Mouse (Mus musculus): ENCODE results near the gene H1fx. TPM values are rescaled to one million over a fixed set of nuclear protein-coding genes. Genes with fewer than 3 reads are reported as not detected.
"Not testable (repeated sequence)": the region's sequence is repeated elsewhere in the genome, so short reads cannot be mapped to it uniquely, and the experiment has no call there.

H1fx gene
- polyA plus RNA-seq, 1 experiment, result 0.44 TPM

DNA sequence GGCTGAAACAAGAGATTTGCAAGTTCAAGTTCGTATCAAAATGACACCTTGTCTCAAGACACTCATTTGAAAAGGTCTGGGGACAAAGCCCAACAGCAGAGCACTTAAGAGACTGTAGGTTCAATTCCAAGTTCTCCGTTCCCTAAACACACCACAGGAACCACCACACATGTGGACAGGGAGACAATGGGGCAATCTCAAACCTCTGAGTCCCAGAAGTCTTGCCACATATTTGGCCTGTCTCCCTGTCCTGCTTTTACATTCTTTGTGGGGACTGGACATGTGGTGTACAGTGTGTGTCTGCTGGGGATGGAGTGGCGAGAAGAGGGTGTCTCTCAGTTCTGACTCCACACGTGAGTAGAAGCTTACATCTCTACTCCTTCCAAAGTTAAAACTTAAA lies 27.8 kb upstream of the H1fx start:
- no peaks in the 10 kb centered on the region for H3K9me3 ChIP-seq (ENCODE audit: control insufficient read depth, low read length)
- no peak overlapping the region for H3K4me3 ChIP-seq (replicated peaks)
- TF ChIP-seq GATA1 (IDR thresholded peaks at IDR 0.05; ENCODE audit: low read length) (no peak), TAL1 (IDR thresholded peaks at IDR 0.05; ENCODE audit: low read length) (no peak)
- peaks cover 9% of the 10 kb centered on the region for H3K4me1 ChIP-seq (ENCODE audit: control insufficient read depth)
- no peaks in the 10 kb centered on the region for H3K27me3 ChIP-seq (ENCODE audit: control insufficient read depth)
- peaks cover 86% of the 10 kb centered on the region for H3K36me3 ChIP-seq (ENCODE audit: control insufficient read depth)

DNA sequence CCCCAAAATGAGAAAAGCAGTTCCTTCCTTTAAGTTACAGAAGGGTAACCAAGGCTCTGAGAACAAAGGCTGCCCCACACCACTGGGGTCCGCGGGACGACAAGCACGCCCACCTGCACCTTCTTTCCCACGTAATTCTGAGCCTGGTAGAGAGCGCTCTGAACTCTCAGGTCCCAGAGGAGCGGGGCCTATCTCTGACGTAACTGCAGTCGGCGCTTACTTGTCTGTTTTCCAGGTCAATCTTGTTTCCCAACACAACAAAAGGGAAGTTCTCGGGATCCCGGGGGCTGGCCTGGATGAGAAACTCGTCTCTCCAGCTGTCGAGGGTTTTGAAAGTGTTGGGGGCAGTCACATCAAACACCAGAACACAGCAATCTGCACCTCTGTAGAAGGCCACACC lies 23.3 kb upstream of the H1fx start:
- not testable (repeated sequence) for H3K4me3 ChIP-seq (replicated peaks); H3K9me3 ChIP-seq (ENCODE audit: control insufficient read depth, low read length); H3K27me3 ChIP-seq (ENCODE audit: control insufficient read depth); H3K4me1 ChIP-seq (ENCODE audit: control insufficient read depth)
- H3K36me3 ChIP-seq (ENCODE audit: control insufficient read depth), result peaks cover 95% of the 10 kb centered on the region

DNA sequence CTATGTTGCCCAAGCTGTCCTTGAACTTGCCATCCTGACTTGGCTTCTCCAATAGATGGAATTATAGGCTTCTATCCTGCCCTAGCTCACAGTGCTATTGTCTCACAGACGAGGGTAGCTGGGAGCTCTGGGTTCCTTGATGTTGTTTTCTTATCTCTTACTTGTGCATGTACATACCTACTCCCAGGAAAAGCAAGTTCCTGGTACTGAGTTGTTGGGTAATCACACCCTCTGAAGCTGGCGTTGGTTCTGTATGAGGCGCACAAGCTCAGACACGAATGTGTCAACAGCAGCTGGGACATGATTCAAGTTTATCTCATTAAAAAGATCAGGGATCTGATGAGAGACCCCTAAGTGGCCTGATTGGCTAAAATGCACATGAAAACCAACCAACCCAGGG lies 22.0 kb upstream of the H1fx start:
- no peaks in the 10 kb centered on the region for H3K4me1 ChIP-seq (ENCODE audit: control insufficient read depth)
- H3K36me3 ChIP-seq (ENCODE audit: control insufficient read depth), result peaks cover 92% of the 10 kb centered on the region
- no peaks in the 10 kb centered on the region for H3K9me3 ChIP-seq (ENCODE audit: control insufficient read depth, low read length)

DNA sequence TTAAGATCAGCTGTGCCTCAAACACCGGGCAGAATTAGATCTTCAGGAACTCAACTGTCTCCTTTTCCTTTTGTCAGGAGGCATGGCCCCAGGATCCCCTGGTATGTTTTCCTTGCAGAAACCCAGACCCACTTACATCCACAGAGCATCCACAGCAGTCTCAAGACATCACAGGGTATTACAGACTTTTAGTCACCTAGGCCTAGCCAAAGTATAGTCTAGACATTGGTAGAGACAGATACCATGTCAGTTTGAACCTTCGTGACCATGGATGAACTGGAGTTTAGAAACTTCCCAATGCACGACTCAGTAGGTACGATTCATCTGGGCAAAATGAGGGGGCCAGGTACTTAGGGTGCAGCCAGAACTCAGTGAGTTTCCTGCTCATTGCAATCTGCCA lies 16.9 kb upstream of the H1fx start:
- Histone ChIP-seq H3K9me3 (ENCODE audit: control insufficient read depth, low read length) (no peaks in the 10 kb centered on the region), H3K4me1 (ENCODE audit: control insufficient read depth) (peaks cover 12% of the 10 kb centered on the region), H3K4me3 (replicated peaks) (no peak overlapping the region), H3K27me3 (ENCODE audit: control insufficient read depth) (no peaks in the 10 kb centered on the region), H3K36me3 (ENCODE audit: control insufficient read depth) (peaks cover 54% of the 10 kb centered on the region)
- TF ChIP-seq TAL1 (IDR thresholded peaks at IDR 0.05; ENCODE audit: low read length), result no peak
- TF ChIP-seq GATA1 (IDR thresholded peaks at IDR 0.05; ENCODE audit: low read length), result no peak

More for the DNA sequence above, 22.0 kb upstream of the H1fx start:
- TF ChIP-seq GATA1 (IDR thresholded peaks at IDR 0.05; ENCODE audit: low read length) (no peak), TAL1 (IDR thresholded peaks at IDR 0.05; ENCODE audit: low read length) (no peak)
- H3K27me3 ChIP-seq (ENCODE audit: control insufficient read depth), result no peaks in the 10 kb centered on the region
- no peak overlapping the region for H3K4me3 ChIP-seq (replicated peaks)

DNA sequence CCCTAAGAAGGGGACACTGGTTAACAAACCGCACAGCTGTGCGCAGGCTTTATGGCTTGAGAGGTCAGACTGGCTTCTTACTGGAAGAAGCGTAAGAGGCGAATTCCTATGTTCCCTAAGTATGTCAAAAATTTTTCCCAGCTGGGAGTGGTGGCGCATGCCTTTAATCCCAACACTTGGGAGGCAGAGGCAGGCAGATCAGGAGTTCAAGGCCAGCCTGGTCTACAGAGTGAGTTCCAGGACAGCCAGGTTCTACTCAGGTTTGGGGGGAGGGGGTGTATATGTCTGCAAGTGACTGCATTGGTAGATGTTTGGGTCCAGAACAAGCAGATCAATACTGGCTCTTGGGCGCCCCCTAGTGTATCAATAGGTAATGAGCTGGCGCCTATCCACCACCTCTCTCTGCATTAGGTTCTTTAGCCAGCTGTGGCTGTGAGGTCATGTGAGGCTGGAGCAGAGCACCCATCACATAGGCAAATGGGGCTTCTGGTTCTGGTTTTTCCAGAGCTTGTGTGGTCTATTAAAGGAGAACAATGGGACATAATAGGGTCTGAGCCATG lies 16.3 kb upstream of the H1fx start:
- Histone ChIP-seq H3K36me3 (ENCODE audit: control insufficient read depth) (peaks cover 48% of the 10 kb centered on the region), H3K27me3 (ENCODE audit: control insufficient read depth) (no peaks in the 10 kb centered on the region), H3K4me3 (replicated peaks) (no peak overlapping the region), H3K4me1 (ENCODE audit: control insufficient read depth) (peaks cover 12% of the 10 kb centered on the region), H3K9me3 (ENCODE audit: control insufficient read depth, low read length) (no peaks in the 10 kb centered on the region)
- TF ChIP-seq TAL1 (IDR thresholded peaks at IDR 0.05; ENCODE audit: low read length) (no peak), GATA1 (IDR thresholded peaks at IDR 0.05; ENCODE audit: low read length) (no peak)

DNA sequence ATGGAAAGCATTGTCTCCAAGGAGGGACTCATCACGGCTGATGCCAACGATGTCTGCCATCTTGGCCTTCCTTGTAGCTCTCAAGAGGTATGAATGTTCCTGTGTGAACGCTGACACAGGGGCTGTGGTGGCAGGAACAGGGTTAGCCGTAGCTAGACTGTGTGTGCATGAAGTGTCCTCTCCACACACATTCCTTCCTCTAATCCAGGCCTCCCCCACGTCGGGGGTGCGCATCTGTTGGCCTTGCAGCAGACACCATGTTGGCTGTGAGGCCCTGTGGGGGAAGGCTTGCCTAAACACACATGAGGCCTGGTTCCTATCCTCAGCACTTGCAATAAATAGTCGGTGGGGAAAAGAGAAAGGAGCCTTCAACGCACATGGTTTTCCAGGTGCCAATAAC lies 15.2 kb upstream of the H1fx start:
- Histone ChIP-seq H3K36me3 (ENCODE audit: control insufficient read depth) (peaks cover 36% of the 10 kb centered on the region), H3K4me1 (ENCODE audit: control insufficient read depth) (peaks cover 14% of the 10 kb centered on the region)

DNA sequence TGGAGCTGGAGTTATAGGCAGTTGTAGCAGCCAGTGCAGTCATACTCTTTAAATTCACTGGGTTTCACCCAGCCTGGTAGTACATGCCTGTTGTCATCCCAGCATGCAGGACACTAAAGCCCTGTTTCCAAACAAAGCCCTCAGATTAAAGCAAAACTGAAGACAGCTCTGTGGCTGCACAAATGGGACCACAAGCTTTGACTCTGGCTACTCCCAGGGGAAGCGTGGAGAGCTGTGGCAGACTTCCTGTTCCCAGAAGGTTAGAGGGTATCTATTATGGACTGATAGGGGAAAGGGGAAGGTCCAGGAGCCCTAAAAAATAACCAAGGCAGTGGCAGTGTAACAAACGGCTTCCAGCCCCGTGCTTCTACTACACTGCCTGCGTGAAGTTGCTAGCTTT lies 14.1 kb upstream of the H1fx start:
- Histone ChIP-seq H3K4me1 (ENCODE audit: control insufficient read depth) (peaks cover 16% of the 10 kb centered on the region), H3K9me3 (ENCODE audit: control insufficient read depth, low read length) (no peaks in the 10 kb centered on the region), H3K36me3 (ENCODE audit: control insufficient read depth) (peaks cover 25% of the 10 kb centered on the region), H3K4me3 (replicated peaks) (no peak overlapping the region), H3K27me3 (ENCODE audit: control insufficient read depth) (no peaks in the 10 kb centered on the region)
- TF ChIP-seq GATA1 (IDR thresholded peaks at IDR 0.05; ENCODE audit: low read length), result no peak
- no peak for TF ChIP-seq TAL1 (IDR thresholded peaks at IDR 0.05; ENCODE audit: low read length)

More for the DNA sequence above, 15.2 kb upstream of the H1fx start:
- Histone ChIP-seq H3K4me3 (replicated peaks) (no peak overlapping the region), H3K27me3 (ENCODE audit: control insufficient read depth) (no peaks in the 10 kb centered on the region), H3K9me3 (ENCODE audit: control insufficient read depth, low read length) (no peaks in the 10 kb centered on the region)
- TF ChIP-seq TAL1 (IDR thresholded peaks at IDR 0.05; ENCODE audit: low read length), result no peak
- TF ChIP-seq GATA1 (IDR thresholded peaks at IDR 0.05; ENCODE audit: low read length), result no peak

DNA sequence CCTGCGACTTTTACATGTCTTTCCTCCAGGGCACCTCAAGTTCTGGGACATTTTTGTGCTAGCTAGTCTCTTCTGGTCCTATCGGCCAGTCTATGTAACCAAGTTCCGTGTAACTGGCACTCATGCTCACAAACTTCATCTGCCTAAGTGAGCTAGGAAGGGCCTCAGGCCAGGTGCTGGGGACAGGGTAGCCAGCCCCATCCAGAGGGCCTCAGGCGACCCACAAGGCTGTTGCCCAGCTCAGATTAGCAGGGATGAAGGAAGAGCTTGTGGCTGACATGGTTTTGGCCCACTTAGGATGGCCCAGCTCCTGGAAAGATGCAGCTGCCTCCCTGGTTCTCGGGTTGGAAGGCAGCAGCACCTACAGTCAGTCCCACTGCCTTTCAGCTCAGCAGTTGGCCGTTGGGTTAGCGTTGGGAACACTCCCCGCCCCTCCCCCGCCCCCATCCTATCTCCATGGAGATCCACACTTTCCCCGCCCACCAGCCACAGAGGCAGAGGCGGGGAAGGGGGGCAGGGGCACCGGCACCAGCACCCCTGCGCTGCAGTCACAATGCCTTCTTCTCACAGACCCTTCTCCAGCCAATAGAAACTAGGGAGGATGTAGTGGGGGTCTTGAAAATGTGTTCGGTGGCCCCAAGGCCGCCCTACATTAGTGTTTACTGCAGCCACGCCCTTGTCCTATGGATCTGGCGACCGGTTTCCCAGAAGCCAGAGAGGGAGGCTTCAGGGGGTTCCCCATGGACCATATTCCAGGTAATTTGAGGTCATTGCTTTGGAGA lies 12.5 kb upstream of the H1fx start:
- Histone ChIP-seq H3K4me1 (ENCODE audit: control insufficient read depth) (peaks cover 16% of the 10 kb centered on the region), H3K4me3 (replicated peaks) (peak overlapping the region; percentile 53), H3K9me3 (ENCODE audit: control insufficient read depth, low read length) (no peaks in the 10 kb centered on the region), H3K27me3 (ENCODE audit: control insufficient read depth) (no peaks in the 10 kb centered on the region), H3K36me3 (ENCODE audit: control insufficient read depth) (peaks cover 13% of the 10 kb centered on the region)
- TF ChIP-seq TAL1 (IDR thresholded peaks at IDR 0.05; ENCODE audit: low read length) (no peak), GATA1 (IDR thresholded peaks at IDR 0.05; ENCODE audit: low read length) (no peak)

DNA sequence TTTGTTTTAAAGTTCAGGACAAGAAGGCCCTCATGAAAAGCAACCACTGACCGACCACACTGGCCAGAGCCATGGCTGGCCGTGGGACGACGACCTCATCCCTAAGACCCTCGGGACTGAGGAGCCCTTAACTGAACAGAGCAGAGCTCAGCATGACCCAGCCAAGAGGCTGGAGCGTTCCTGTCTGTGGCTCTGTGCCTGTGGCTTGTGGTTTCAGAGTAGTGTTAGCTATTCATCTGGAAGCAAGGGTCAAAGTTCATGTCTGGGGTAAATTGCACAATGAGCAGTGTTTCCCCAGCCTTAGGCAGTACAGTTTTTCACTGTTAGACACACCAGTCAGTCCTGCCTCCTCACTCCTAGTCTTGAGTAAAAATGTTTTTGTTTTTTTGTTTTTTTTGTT lies 11.3 kb upstream of the H1fx start:
- H3K9me3 ChIP-seq (ENCODE audit: control insufficient read depth, low read length), result no peaks in the 10 kb centered on the region
- H3K36me3 ChIP-seq (ENCODE audit: control insufficient read depth), result peaks cover 2% of the 10 kb centered on the region
- H3K4me1 ChIP-seq (ENCODE audit: control insufficient read depth), result peaks cover 16% of the 10 kb centered on the region
- no peak overlapping the region for H3K4me3 ChIP-seq (replicated peaks)
- no peaks in the 10 kb centered on the region for H3K27me3 ChIP-seq (ENCODE audit: control insufficient read depth)
- TF ChIP-seq GATA1 (IDR thresholded peaks at IDR 0.05; ENCODE audit: low read length), result no peak
- TF ChIP-seq TAL1 (IDR thresholded peaks at IDR 0.05; ENCODE audit: low read length), result no peak

Measured in erythroblast, embryonic 14.5 days (primary cell).